ENCODE assay signal across 9 mouse cellular contexts in genomic region chr10:29106962-29107361, GRCm38 (mm10). TPM values are rescaled to one million over a fixed set of nuclear protein-coding genes. Genes with fewer than 3 reads are reported as not detected.
A peak's percentile ranks its signal among the peaks of the same experiment; 100 is the strongest.
DNase-seq lines count a peak whose midpoint lies in the region; ATAC-seq lines count a peak whose summit lies in the region.
"Had no signal": no experiment of that assay in that cellular context is flagged by ENCODE, and none has a peak within 500 bp of the region (broad histone marks: within the 10 kb centered on the region; RNA-seq: fewer than 3 reads in every experiment).

No protein-coding gene starts in this region.

- no peaks in the 10 kb centered on the region for H3K9me3 ChIP-seq in forebrain, embryonic 11.5 days (ENCODE audit: control insufficient read depth, low read length)
- no peaks in the 10 kb centered on the region for H3K9me3 ChIP-seq in forebrain, embryonic 10.5 days
- no peaks in the 10 kb centered on the region for H3K9me3 ChIP-seq in midbrain, embryonic 12.5 days
- no peaks in the 10 kb centered on the region for H3K9me3 ChIP-seq in midbrain, embryonic 10.5 days (replicated peaks)
- H3K9me3 ChIP-seq in embryonic facial prominence, embryonic 14.5 days (ENCODE audit: control insufficient read depth, low read length): no peaks in the 10 kb centered on the region
- H3K9me3 ChIP-seq: neural tube, embryonic 13.5 days had no signal

- no peaks in the 10 kb centered on the region for H3K36me3 ChIP-seq in forebrain, embryonic 11.5 days (ENCODE audit: control insufficient read depth, insufficient read depth, low read length)
- H3K36me3 ChIP-seq in forebrain, embryonic 10.5 days (replicated peaks): no peaks in the 10 kb centered on the region
- H3K36me3 ChIP-seq in midbrain, embryonic 12.5 days: no peaks in the 10 kb centered on the region
- no peaks in the 10 kb centered on the region for H3K36me3 ChIP-seq in midbrain, embryonic 10.5 days
- no peaks in the 10 kb centered on the region for H3K36me3 ChIP-seq in embryonic facial prominence, embryonic 14.5 days (ENCODE audit: control insufficient read depth, insufficient read depth, low read length)
- H3K36me3 ChIP-seq: neural tube, embryonic 13.5 days had no signal

- no peaks in the 10 kb centered on the region for H3K27me3 ChIP-seq in forebrain, embryonic 11.5 days (ENCODE audit: control insufficient read depth, insufficient read depth, low read length)
- no peaks in the 10 kb centered on the region for H3K27me3 ChIP-seq in forebrain, embryonic 10.5 days (ENCODE audit: poor library complexity, severe bottlenecking)
- no peaks in the 10 kb centered on the region for H3K27me3 ChIP-seq in midbrain, embryonic 12.5 days
- H3K27me3 ChIP-seq in midbrain, embryonic 10.5 days (ENCODE audit: low read depth, poor library complexity, severe bottlenecking): no peaks in the 10 kb centered on the region
- H3K27me3 ChIP-seq in embryonic facial prominence, embryonic 14.5 days (replicated peaks; ENCODE audit: control insufficient read depth, insufficient read depth, low read length): no peaks in the 10 kb centered on the region
- H3K27me3 ChIP-seq: neural tube, embryonic 13.5 days had no signal

- no peak for DNase-seq in forebrain, embryonic 11.5 days (ENCODE audit: low spot score)
- DNase-seq in forebrain, embryonic 10.5 days (ENCODE audit: extremely low spot score, low spot score): no peak
- no peak for DNase-seq in midbrain, embryonic 10.5 days (ENCODE audit: low spot score)
- peak; percentile 9 for DNase-seq in embryonic facial prominence, embryonic 14.5 days (ENCODE audit: low spot score)
- DNase-seq in skeletal muscle tissue, adult 2 months (ENCODE audit: low read depth, low spot score): peak; percentile 21
- no peak for DNase-seq in layer of hippocampus, adult 9-11 months
- DNase-seq in right cerebral cortex, postnatal 25 days: no peak

- 13% methylated on average over 4 of the region's 4 CpGs for WGBS in forebrain, embryonic 11.5 days
- WGBS in forebrain, embryonic 10.5 days: 21% methylated on average over 4 of the region's 4 CpGs
- 20% methylated on average over 4 of the region's 4 CpGs for WGBS in midbrain, embryonic 12.5 days
- WGBS in midbrain, embryonic 10.5 days: 17% methylated on average over 4 of the region's 4 CpGs
- 18% methylated on average over 4 of the region's 4 CpGs for WGBS in embryonic facial prominence, embryonic 14.5 days

- no peak overlapping the region for H3K27ac ChIP-seq in forebrain, embryonic 11.5 days (ENCODE audit: low read depth, low read length)
- no peak overlapping the region for H3K27ac ChIP-seq in forebrain, embryonic 10.5 days
- no peak overlapping the region for H3K27ac ChIP-seq in midbrain, embryonic 12.5 days (replicated peaks)
- H3K27ac ChIP-seq in midbrain, embryonic 10.5 days (replicated peaks): no peak overlapping the region
- H3K27ac ChIP-seq in embryonic facial prominence, embryonic 14.5 days (replicated peaks; ENCODE audit: low read depth, low read length): no peak overlapping the region
- H3K27ac ChIP-seq: neural tube, embryonic 13.5 days had no signal

- peak; percentile 46; the same call in 1 of the 2 replicates for ATAC-seq in forebrain, embryonic 11.5 days (replicated peaks; ENCODE audit: low FRiP score)
- ATAC-seq in midbrain, embryonic 12.5 days (ENCODE audit: low FRiP score, low read depth): peak; percentile 56
- no peak for ATAC-seq in embryonic facial prominence, embryonic 14.5 days (ENCODE audit: low read depth)

- H3K4me1 ChIP-seq in forebrain, embryonic 11.5 days (replicated peaks; ENCODE audit: control insufficient read depth, insufficient read depth, low read length): no peaks in the 10 kb centered on the region
- H3K4me1 ChIP-seq in forebrain, embryonic 10.5 days: no peaks in the 10 kb centered on the region
- no peaks in the 10 kb centered on the region for H3K4me1 ChIP-seq in midbrain, embryonic 12.5 days
- H3K4me1 ChIP-seq in midbrain, embryonic 10.5 days: no peaks in the 10 kb centered on the region
- H3K4me1 ChIP-seq in embryonic facial prominence, embryonic 14.5 days (ENCODE audit: control insufficient read depth, insufficient read depth, low read length): no peaks in the 10 kb centered on the region
- H3K4me1 ChIP-seq: neural tube, embryonic 13.5 days had no signal

- no peak overlapping the region for H3K4me3 ChIP-seq in forebrain, embryonic 11.5 days (ENCODE audit: low read depth, low read length)
- no peak overlapping the region for H3K4me3 ChIP-seq in forebrain, embryonic 10.5 days
- no peak overlapping the region for H3K4me3 ChIP-seq in midbrain, embryonic 12.5 days
- H3K4me3 ChIP-seq in midbrain, embryonic 10.5 days: no peak overlapping the region
- H3K4me3 ChIP-seq in embryonic facial prominence, embryonic 14.5 days (ENCODE audit: low read depth, low read length): no peak overlapping the region
- H3K4me3 ChIP-seq: neural tube, embryonic 13.5 days had no signal

- no peak overlapping the region for H3K4me2 ChIP-seq in forebrain, embryonic 11.5 days (ENCODE audit: low read depth, low read length, severe bottlenecking)
- H3K4me2 ChIP-seq in midbrain, embryonic 12.5 days (replicated peaks): no peak overlapping the region
- no peak overlapping the region for H3K4me2 ChIP-seq in embryonic facial prominence, embryonic 14.5 days (ENCODE audit: low read depth, low read length)
- H3K4me2 ChIP-seq: neural tube, embryonic 13.5 days had no signal

- no peak overlapping the region for H3K9ac ChIP-seq in forebrain, embryonic 11.5 days (ENCODE audit: low read length)
- no peak overlapping the region for H3K9ac ChIP-seq in midbrain, embryonic 12.5 days (replicated peaks)
- no peak overlapping the region for H3K9ac ChIP-seq in embryonic facial prominence, embryonic 14.5 days (ENCODE audit: low read depth, low read length)
- H3K9ac ChIP-seq: neural tube, embryonic 13.5 days had no signal

RNA-seq across cellular contexts. Expression of gene Soga3, which starts 36.7 kb away (rescaled TPM):
- polyA plus RNA-seq in forebrain, embryonic 11.5 days (2014; fragmentation: Nextera tagmentation; extraction: Ambion mirVana): 28.7 and 29.8 TPM in 2 replicates
- 9.6 and 10.6 TPM in 2 replicates for polyA plus RNA-seq in forebrain, embryonic 10.5 days (2016; fragmentation: Nextera tagmentation; extraction: Ambion mirVana)
- polyA plus RNA-seq in midbrain, embryonic 12.5 days (2016; fragmentation: Nextera tagmentation; extraction: Ambion mirVana): 72.7 and 86.7 TPM in 2 replicates
- 14.5 and 24.2 TPM in 2 replicates for polyA plus RNA-seq in midbrain, embryonic 10.5 days (2016; fragmentation: Nextera tagmentation; extraction: Ambion mirVana)
- polyA plus RNA-seq in embryonic facial prominence, embryonic 14.5 days (2014; fragmentation: Nextera tagmentation; extraction: Ambion mirVana): 5.0 TPM in 2 replicates

Comparison
In these comparisons a context has a peak if more than half of its experiments do, and no peak if none do; other contexts are left out.
1. DNase-seq: peak in embryonic facial prominence, embryonic 14.5 days (single experiment) and skeletal muscle tissue, adult 2 months (single experiment); none in forebrain, embryonic 11.5 days (single experiment), forebrain, embryonic 10.5 days (single experiment), midbrain, embryonic 10.5 days (single experiment), layer of hippocampus, adult 9-11 months (single experiment) and right cerebral cortex, postnatal 25 days (single experiment).